Comparison of ENCODE assay signal across 8 mouse cellular contexts in the genomic region with DNA sequence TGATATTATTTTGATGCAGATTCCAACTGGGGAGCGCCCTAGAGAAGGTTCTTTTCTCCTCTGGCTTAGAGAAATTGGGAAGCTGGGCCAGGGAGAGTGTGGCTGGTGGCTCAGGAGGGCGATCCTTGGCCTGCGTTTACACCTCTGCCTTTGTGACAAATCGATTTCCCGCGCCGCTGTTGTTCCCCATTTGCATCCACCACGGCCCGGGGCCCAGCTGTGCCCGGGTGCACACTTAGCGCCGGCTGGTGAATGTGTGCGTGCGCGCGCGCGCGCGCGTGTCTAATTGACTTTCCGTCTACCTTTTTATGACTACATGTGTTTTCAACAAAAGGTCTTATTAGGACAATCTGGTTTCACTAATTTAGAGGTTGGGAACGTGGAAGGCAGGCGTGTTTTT. TPM values are rescaled to one million over a fixed set of nuclear protein-coding genes. Genes with fewer than 3 reads are reported as not detected.
A peak's percentile ranks its signal among the peaks of the same experiment; 100 is the strongest.
DNase-seq lines count a peak whose midpoint lies in the region; ATAC-seq lines count a peak whose summit lies in the region.

No protein-coding gene starts in this region.

- no peak overlapping the region for H3K27ac ChIP-seq in heart, embryonic 15.5 days
- peak overlapping the region; percentile 100 for H3K27ac ChIP-seq in embryonic facial prominence, embryonic 12.5 days
- no peak overlapping the region for H3K27ac ChIP-seq in intestine, embryonic 16.5 days (ENCODE audit: low read length)
- no peak overlapping the region for H3K27ac ChIP-seq in neural tube, embryonic 11.5 days (ENCODE audit: low read depth, low read length)

- H3K9me3 ChIP-seq in heart, embryonic 15.5 days (replicated peaks), result no peaks in the 10 kb centered on the region
- no peaks in the 10 kb centered on the region for H3K9me3 ChIP-seq in embryonic facial prominence, embryonic 12.5 days
- no peaks in the 10 kb centered on the region for H3K9me3 ChIP-seq in intestine, embryonic 16.5 days (ENCODE audit: control insufficient read depth, low read length)
- H3K9me3 ChIP-seq in neural tube, embryonic 11.5 days (ENCODE audit: control insufficient read depth, low read length), result no peaks in the 10 kb centered on the region

- peak overlapping the region; percentile 30 for H3K4me3 ChIP-seq in heart, embryonic 15.5 days
- peak overlapping the region; percentile 88 for H3K4me3 ChIP-seq in embryonic facial prominence, embryonic 12.5 days
- H3K4me3 ChIP-seq in intestine, embryonic 16.5 days (ENCODE audit: low read length), result peak overlapping the region; percentile 23; the same call in 1 of the 2 replicates
- H3K4me3 ChIP-seq in neural tube, embryonic 11.5 days (ENCODE audit: low read depth, low read length), result peak overlapping the region; percentile 20; the same call in 1 of the 2 replicates

- ATAC-seq in heart, embryonic 15.5 days (replicated peaks; ENCODE audit: insufficient number of reproducible peaks, insufficient read depth, low FRiP score, low read depth), result no peak
- no peak for ATAC-seq in embryonic facial prominence, embryonic 12.5 days (ENCODE audit: insufficient number of reproducible peaks, insufficient read depth, low FRiP score, low TSS enrichment)
- ATAC-seq in intestine, embryonic 16.5 days, result no peak
- ATAC-seq in neural tube, embryonic 11.5 days (ENCODE audit: insufficient read depth, low FRiP score, low TSS enrichment), result peak; percentile 73
- ATAC-seq in megakaryocyte-erythroid progenitor cell, adult 5-6 weeks (replicated peaks; ENCODE audit: low FRiP score, low TSS enrichment, poor library complexity, severe bottlenecking), result no peak

- peaks cover 48% of the 10 kb centered on the region for H3K27me3 ChIP-seq in heart, embryonic 15.5 days
- no peaks in the 10 kb centered on the region for H3K27me3 ChIP-seq in embryonic facial prominence, embryonic 12.5 days
- H3K27me3 ChIP-seq in intestine, embryonic 16.5 days (replicated peaks; ENCODE audit: control insufficient read depth, insufficient read depth, low read length), result peaks cover 35% of the 10 kb centered on the region
- peaks cover 50% of the 10 kb centered on the region for H3K27me3 ChIP-seq in neural tube, embryonic 11.5 days (ENCODE audit: control insufficient read depth, insufficient read depth, low read length)

- H3K36me3 ChIP-seq in heart, embryonic 15.5 days, result no peaks in the 10 kb centered on the region
- H3K36me3 ChIP-seq in embryonic facial prominence, embryonic 12.5 days, result peaks cover 8% of the 10 kb centered on the region; the same call in 1 of the 2 replicates
- no peaks in the 10 kb centered on the region for H3K36me3 ChIP-seq in intestine, embryonic 16.5 days (ENCODE audit: control insufficient read depth, insufficient read depth, low read length)
- no peaks in the 10 kb centered on the region for H3K36me3 ChIP-seq in neural tube, embryonic 11.5 days (ENCODE audit: control insufficient read depth, insufficient read depth, low read length)

- intact Hi-C loops in heart, postnatal 10 days (cut with DNase I), result no loop called here
- intact Hi-C loops in left cerebral cortex, postnatal 36 days (cut with DNase I), result no loop called here

- DNase-seq in heart, postnatal 10 days, result no peak
- DNase-seq in neural tube, embryonic 11.5 days (ENCODE audit: low spot score), result peak; percentile 77
- no peak for DNase-seq in frontal cortex, postnatal 10 days (ENCODE audit: low spot score in 2 of 2)
- no peak for DNase-seq in left cerebral cortex, postnatal 36 days (ENCODE audit: low spot score in 2 of 2)

- no peak overlapping the region for H3K9ac ChIP-seq in heart, embryonic 15.5 days
- peak overlapping the region; percentile 100 for H3K9ac ChIP-seq in embryonic facial prominence, embryonic 12.5 days
- no peak overlapping the region for H3K9ac ChIP-seq in intestine, embryonic 16.5 days (ENCODE audit: low read depth, low read length)
- H3K9ac ChIP-seq in neural tube, embryonic 11.5 days (ENCODE audit: low read length), result no peak overlapping the region

- peak overlapping the region; percentile 94 for H3K4me2 ChIP-seq in heart, embryonic 15.5 days
- H3K4me2 ChIP-seq in embryonic facial prominence, embryonic 12.5 days (replicated peaks), result peak overlapping the region; percentile 58
- H3K4me2 ChIP-seq in intestine, embryonic 16.5 days (ENCODE audit: low read depth, low read length), result peak overlapping the region; percentile 33; the same call in 1 of the 2 replicates
- peak overlapping the region; percentile 24 for H3K4me2 ChIP-seq in neural tube, embryonic 11.5 days (ENCODE audit: low read depth)

- 14% methylated on average over 24 of the region's 24 CpGs for WGBS in heart, embryonic 15.5 days
- WGBS in embryonic facial prominence, embryonic 12.5 days, result 2% methylated on average over 24 of the region's 24 CpGs
- WGBS in intestine, embryonic 16.5 days, result 7% methylated on average over 24 of the region's 24 CpGs
- WGBS in neural tube, embryonic 11.5 days, result 0% methylated on average over 24 of the region's 24 CpGs

- H3K4me1 ChIP-seq in heart, embryonic 15.5 days (replicated peaks), result peaks cover 23% of the 10 kb centered on the region
- peaks cover 11% of the 10 kb centered on the region; the same call in 1 of the 2 replicates for H3K4me1 ChIP-seq in embryonic facial prominence, embryonic 12.5 days
- H3K4me1 ChIP-seq in intestine, embryonic 16.5 days (ENCODE audit: control insufficient read depth, insufficient read depth, low read length), result peaks cover 9% of the 10 kb centered on the region; the same call in 1 of the 2 replicates
- peaks cover 3% of the 10 kb centered on the region; the same call in 1 of the 2 replicates for H3K4me1 ChIP-seq in neural tube, embryonic 11.5 days (ENCODE audit: control insufficient read depth, insufficient read depth, low read length)

RNA-seq across cellular contexts. Expression of a gene that starts 4.9 kb away (rescaled TPM):
- 10.8 and 13.7 TPM in 2 replicates for polyA plus RNA-seq in heart, embryonic 15.5 days (2015; fragmentation: Nextera tagmentation; extraction: Ambion mirVana)
- 10 to 100 TPM; 34.9 to 45.4 TPM for total RNA-seq in heart, postnatal 10 days (2021)
- 180 and 186 TPM in 2 replicates for polyA plus RNA-seq in embryonic facial prominence, embryonic 12.5 days (2016; fragmentation: Nextera tagmentation; extraction: Ambion mirVana)
- 5.7 and 7.9 TPM in 2 replicates for polyA plus RNA-seq in intestine, embryonic 16.5 days (2015; fragmentation: Nextera tagmentation; extraction: Ambion mirVana)
- 30.7 and 39.1 TPM in 2 replicates for polyA plus RNA-seq in neural tube, embryonic 11.5 days (2014; fragmentation: Nextera tagmentation; extraction: Ambion mirVana)
- not detected in 2 replicates for total RNA-seq in megakaryocyte-erythroid progenitor cell, adult 5-6 weeks (2014; fragmentation: Nextera tagmentation)
- total RNA-seq in megakaryocyte-erythroid progenitor cell, adult 5-6 weeks (2017), result not detected in 2 replicates
- 1 to 10 TPM; 5.2 to 5.3 TPM for total RNA-seq in left cerebral cortex, postnatal 36 days (2021)

Comparison
In these comparisons a context has a peak if more than half of its experiments do, and no peak if none do; other contexts are left out.
1. H3K4me2 ChIP-seq: peak in every context shown above with its lines; median percentile 94 in heart, embryonic 15.5 days; 58 in embryonic facial prominence, embryonic 12.5 days; 33 in intestine, embryonic 16.5 days; 24 in neural tube, embryonic 11.5 days.
2. H3K4me3 ChIP-seq: peak in every context shown above with its lines; median percentile 88 in embryonic facial prominence, embryonic 12.5 days; 30 in heart, embryonic 15.5 days; 23 in intestine, embryonic 16.5 days; 20 in neural tube, embryonic 11.5 days.